Mouse (Mus musculus): ENCODE data around the gene Klhl40. TPM values are rescaled to one million over a fixed set of nuclear protein-coding genes. Genes with fewer than 3 reads are reported as not detected.

The Klhl40 gene
- polyA plus RNA-seq, 1 experiment from 2014 or later = 0.99 TPM

Other genes starting within 250 kb of the Klhl40 start
- gene Lyzl4, start 135.5 kb upstream of the Klhl40 start, polyA plus RNA-seq (2015; fragmentation: Nextera tagmentation; extraction: Ambion mirVana) = 0.25 TPM in 1 of 2 replicates, not detected in the other
- 0.04 and 0.40 TPM in 2 replicates for gene Vipr1, start 134.9 kb upstream of the Klhl40 start, polyA plus RNA-seq (2015; fragmentation: Nextera tagmentation; extraction: Ambion mirVana)
- 8.5 and 9.0 TPM in 2 replicates for gene Sec22c, start 72.1 kb upstream of the Klhl40 start, polyA plus RNA-seq (2015; fragmentation: Nextera tagmentation; extraction: Ambion mirVana)
- 107 and 114 TPM in 2 replicates for gene Ss18l2, start 67.3 kb upstream of the Klhl40 start, polyA plus RNA-seq (2015; fragmentation: Nextera tagmentation; extraction: Ambion mirVana)
- 46.1 and 57.5 TPM in 2 replicates for gene Nktr, start 58.4 kb upstream of the Klhl40 start, polyA plus RNA-seq (2015; fragmentation: Nextera tagmentation; extraction: Ambion mirVana)
- 8.1 and 9.5 TPM in 2 replicates for gene Zfp651, start 18.3 kb upstream of the Klhl40 start, polyA plus RNA-seq (2015; fragmentation: Nextera tagmentation; extraction: Ambion mirVana)
- gene Hhatl, start 14.9 kb downstream of the Klhl40 start, polyA plus RNA-seq (2015; fragmentation: Nextera tagmentation; extraction: Ambion mirVana) = 0.50 and 0.56 TPM in 2 replicates
- gene Ccdc13, start 61.9 kb downstream of the Klhl40 start, polyA plus RNA-seq (2015; fragmentation: Nextera tagmentation; extraction: Ambion mirVana) = 0.58 and 0.71 TPM in 2 replicates
- 120 and 142 TPM in 2 replicates for gene Higd1a, start 80.8 kb downstream of the Klhl40 start, polyA plus RNA-seq (2015; fragmentation: Nextera tagmentation; extraction: Ambion mirVana)
- gene Ackr2, start 120.7 kb downstream of the Klhl40 start, polyA plus RNA-seq (2015; fragmentation: Nextera tagmentation; extraction: Ambion mirVana) = 0.90 and 1.2 TPM in 2 replicates
- gene Cyp8b1, start 138.7 kb downstream of the Klhl40 start, polyA plus RNA-seq (2015; fragmentation: Nextera tagmentation; extraction: Ambion mirVana) = not detected in 2 replicates
- gene Fam198a, start 173.4 kb downstream of the Klhl40 start, polyA plus RNA-seq (2015; fragmentation: Nextera tagmentation; extraction: Ambion mirVana) = 2.0 and 2.8 TPM in 2 replicates
- 19.1 and 19.9 TPM in 2 replicates for gene Pomgnt2, start 219.5 kb downstream of the Klhl40 start, polyA plus RNA-seq (2015; fragmentation: Nextera tagmentation; extraction: Ambion mirVana)